Mouse (Mus musculus): Measurements from ENCODE around the gene Chd1l.
A peak's percentile ranks its signal among the peaks of the same experiment; 100 is the strongest.

Gene Chd1l

GRCm38 (mm10) chr3:97521946-97522731 lies 87.9 kb downstream of the Chd1l start:
- peak; percentile 70 for DNase-seq

GRCm38 (mm10) chr3:97519883-97520282 lies 90.1 kb downstream of the Chd1l start:
- DNase-seq, result no peak

- DNase-seq, result no peak
Measured at GRCm38 (mm10) chr3:97512296-97512695, 97.7 kb downstream of the Chd1l start.

All from retina, postnatal 1 day (tissue).